Mouse (Mus musculus): Measurements from ENCODE around the gene Tjap1. TPM values are rescaled to one million over a fixed set of nuclear protein-coding genes. Genes with fewer than 3 reads are reported as not detected.

Gene Tjap1
- polyA plus RNA-seq (2012; rRNA removed): 11.0 and 12.0 TPM in 2 replicates
- 7.7 and 8.5 TPM in 2 replicates for polyA plus RNA-seq (2014; fragmentation: Nextera tagmentation; extraction: Ambion mirVana)

GRCm38 (mm10) chr17:46282483-46283123 is at the start of gene Tjap1:
Gene Tjap1 (minus strand): TSS chr17:46283026.
- Histone ChIP-seq H3K4me2 (ENCODE audit: low read depth) (peak within 1 kb of the TSS; percentile 99), H3K9ac (replicated peaks) (peak within 1 kb of the TSS; percentile 90), H3K4me1 (replicated peaks; ENCODE audit: control insufficient read depth in 2 of 2, insufficient read depth in 2 of 2, low read length in 1 of 2) (peaks cover 10 to 15% of the 10 kb centered on the region in 2 experiments; a peak in 3 of 4 replicates), H3K36me3 (replicated peaks; ENCODE audit: control insufficient read depth, insufficient read depth, low read depth) (peaks cover 3% of the 10 kb centered on the region; the same call in 1 of the 2 replicates), H3K27ac (peak within 1 kb of the TSS; percentile 14; the same call in 1 of the 2 replicates), H3K9me3 (ENCODE audit: control insufficient read depth, low read length) (no peaks in the 10 kb centered on the region), H3K27me3 (ENCODE audit: control insufficient read depth, insufficient read depth, low read length) (no peaks in the 10 kb centered on the region), H3K4me3 (ENCODE audit: insufficient read depth in 1 of 2, low read depth in 2 of 2, low read length in 2 of 2) (peak within 1 kb of the TSS; percentile 78 to 100)
- peak; percentile 60 to 72 (median 69) for DNase-seq (ENCODE audit: low read depth in 3 of 3, low spot score in 3 of 3)
- under 1% methylated on average over 37 of the region's 37 CpGs for WGBS (ENCODE audit: insufficient replicate concordance)
- TF ChIP-seq EP300 (IDR thresholded peaks at IDR 0.05; ENCODE audit: low read depth) (no peak), CTCF (IDR thresholded peaks at IDR 0.05; ENCODE audit: low read depth) (no peak)
- peak; percentile 93 for ATAC-seq (ENCODE audit: insufficient read depth)

- DNase-seq (ENCODE audit: low read depth in 3 of 3, low spot score in 3 of 3) (no peak), ATAC-seq (ENCODE audit: insufficient read depth) (no peak)
- no peak for TF ChIP-seq CTCF (IDR thresholded peaks at IDR 0.05; ENCODE audit: low read depth)
- TF ChIP-seq EP300 (IDR thresholded peaks at IDR 0.05; ENCODE audit: low read depth): no peak
- H3K9me3 ChIP-seq (ENCODE audit: control insufficient read depth, low read length): no peaks in the 10 kb centered on the region
- peak overlapping the region; percentile 35 to 62; a peak in 3 of 4 replicates for H3K4me3 ChIP-seq (ENCODE audit: insufficient read depth in 1 of 2, low read depth in 2 of 2, low read length in 2 of 2)
- WGBS (ENCODE audit: insufficient replicate concordance): 61% methylated on average over 6 of the region's 6 CpGs
- peak overlapping the region; percentile 57 for H3K27ac ChIP-seq
- peak overlapping the region; percentile 77 for H3K4me2 ChIP-seq (ENCODE audit: low read depth)
- H3K36me3 ChIP-seq (replicated peaks; ENCODE audit: control insufficient read depth, insufficient read depth, low read depth): no peaks in the 10 kb centered on the region
- H3K9ac ChIP-seq (replicated peaks): peak overlapping the region; percentile 61; the same call in 1 of the 2 replicates
- peaks cover 8 to 19% of the 10 kb centered on the region in 2 experiments for H3K4me1 ChIP-seq (replicated peaks; ENCODE audit: control insufficient read depth in 2 of 2, insufficient read depth in 2 of 2, low read length in 1 of 2)
- H3K27me3 ChIP-seq (ENCODE audit: control insufficient read depth, insufficient read depth, low read length): no peaks in the 10 kb centered on the region
Measured at GRCm38 (mm10) chr17:46328723-46329122, 45.9 kb upstream of the Tjap1 start.

DNA sequence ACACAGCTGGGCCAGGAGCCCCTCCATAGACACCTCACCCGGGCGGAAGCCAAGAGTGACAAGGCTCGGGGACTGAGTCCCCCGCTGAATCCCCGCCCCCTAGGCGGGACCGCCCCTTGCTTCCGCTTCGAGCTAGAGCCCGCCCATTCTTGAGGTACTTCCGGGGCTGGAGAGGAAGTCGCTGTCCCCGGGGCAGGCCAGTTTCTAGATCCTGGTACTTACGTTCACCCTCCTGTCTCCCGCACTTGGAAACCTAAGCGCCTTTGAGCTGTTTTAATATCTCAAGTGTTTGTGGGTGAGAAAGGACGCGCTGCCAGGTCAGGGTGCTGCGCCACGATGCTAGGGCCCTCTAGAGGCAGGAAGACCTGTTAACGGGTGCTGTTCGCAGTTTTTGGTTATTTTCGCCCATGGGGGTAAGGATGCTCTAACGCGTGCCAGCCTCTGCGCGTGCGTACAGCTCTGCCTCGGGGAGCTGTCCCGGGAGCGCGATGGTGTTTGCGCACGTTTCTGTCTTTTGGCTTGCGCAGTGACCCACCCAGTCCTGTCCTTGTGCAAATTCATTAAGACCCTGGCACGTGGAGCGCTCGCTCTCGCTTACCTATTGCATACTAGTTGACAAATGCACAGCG is 45.2 kb upstream of the Tjap1 start, which contains the start of gene Abcc10:
Gene Abcc10, minus strand, starts transcription at position 447 of the 629 bp plus-strand sequence.
- Histone ChIP-seq H3K4me3 (ENCODE audit: insufficient read depth in 1 of 2, low read depth in 2 of 2, low read length in 2 of 2) (peak within 1 kb of the TSS; percentile 62 to 68), H3K4me2 (ENCODE audit: low read depth) (peak within 1 kb of the TSS; percentile 77), H3K9ac (replicated peaks) (peak within 1 kb of the TSS; percentile 64), H3K9me3 (ENCODE audit: control insufficient read depth, low read length) (no peaks in the 10 kb centered on the region), H3K27me3 (ENCODE audit: control insufficient read depth, insufficient read depth, low read length) (no peaks in the 10 kb centered on the region), H3K36me3 (replicated peaks; ENCODE audit: control insufficient read depth, insufficient read depth, low read depth) (no peaks in the 10 kb centered on the region), H3K4me1 (replicated peaks; ENCODE audit: control insufficient read depth in 2 of 2, insufficient read depth in 2 of 2, low read length in 1 of 2) (peaks cover 8 to 19% of the 10 kb centered on the region in 2 experiments), H3K27ac (peak within 1 kb of the TSS; percentile 85)
- ATAC-seq (ENCODE audit: insufficient read depth) (peak; percentile 98), DNase-seq (ENCODE audit: low read depth in 3 of 3, low spot score in 3 of 3) (peak; percentile 86 to 94 (median 87))
- TF ChIP-seq EP300 (IDR thresholded peaks at IDR 0.05; ENCODE audit: low read depth) (no peak), CTCF (IDR thresholded peaks at IDR 0.05; ENCODE audit: low read depth) (peak; percentile 54)
- under 1% methylated on average over 40 of the region's 40 CpGs for WGBS (ENCODE audit: insufficient replicate concordance)

DNA sequence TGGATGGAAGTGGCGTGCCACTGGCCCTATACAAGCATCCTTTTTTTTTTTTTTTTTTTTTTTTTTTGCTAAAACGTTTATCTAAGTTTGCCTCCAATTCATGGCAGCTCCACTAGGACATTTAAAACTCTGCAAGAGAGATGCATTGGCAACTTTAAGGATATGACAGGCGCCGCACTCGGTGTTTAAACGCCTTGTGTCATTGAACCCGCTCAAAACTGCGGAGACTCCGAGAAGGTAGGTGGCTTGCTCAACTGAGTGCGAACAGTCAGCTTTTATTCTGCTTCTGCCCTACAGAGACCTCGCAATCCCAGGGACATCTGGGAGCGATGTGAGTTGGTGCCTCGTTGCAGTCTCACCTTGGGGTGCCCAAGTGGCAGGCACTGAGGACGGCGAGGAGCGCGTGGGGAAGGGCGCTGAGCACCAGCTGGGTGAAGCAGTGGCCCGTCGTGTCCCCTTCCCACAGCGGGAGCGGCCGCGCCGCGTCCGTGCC is 44.6 kb upstream of the Tjap1 start:
- TF ChIP-seq EP300 (IDR thresholded peaks at IDR 0.05; ENCODE audit: low read depth): no peak
- TF ChIP-seq CTCF (IDR thresholded peaks at IDR 0.05; ENCODE audit: low read depth): no peak
- Histone ChIP-seq H3K27ac (no peak overlapping the region), H3K4me1 (replicated peaks; ENCODE audit: control insufficient read depth in 2 of 2, insufficient read depth in 2 of 2, low read length in 1 of 2) (peaks cover 8 to 18% of the 10 kb centered on the region in 2 experiments), H3K27me3 (ENCODE audit: control insufficient read depth, insufficient read depth, low read length) (no peaks in the 10 kb centered on the region), H3K4me2 (ENCODE audit: low read depth) (peak overlapping the region; percentile 77), H3K36me3 (replicated peaks; ENCODE audit: control insufficient read depth, insufficient read depth, low read depth) (no peaks in the 10 kb centered on the region), H3K9me3 (ENCODE audit: control insufficient read depth, low read length) (no peaks in the 10 kb centered on the region), H3K9ac (replicated peaks) (peak overlapping the region; percentile 64), H3K4me3 (ENCODE audit: insufficient read depth in 1 of 2, low read depth in 2 of 2, low read length in 2 of 2) (peak overlapping the region; percentile 62 to 68)
- WGBS (ENCODE audit: insufficient replicate concordance): 6% methylated on average over 27 of the region's 27 CpGs
- ATAC-seq (ENCODE audit: insufficient read depth) (no peak), DNase-seq (ENCODE audit: low read depth in 3 of 3, low spot score in 3 of 3) (peak in 1 of 3 experiments; percentile 28)

Data from liver, embryonic 14.5 days (tissue).